Mouse (Mus musculus): ENCODE data around the gene Diras2. TPM values are rescaled to one million over a fixed set of nuclear protein-coding genes. Genes with fewer than 3 reads are reported as not detected.

Diras2 gene
- polyA plus RNA-seq, 1 experiment from 2014 or later: 0.22 TPM

DNA sequence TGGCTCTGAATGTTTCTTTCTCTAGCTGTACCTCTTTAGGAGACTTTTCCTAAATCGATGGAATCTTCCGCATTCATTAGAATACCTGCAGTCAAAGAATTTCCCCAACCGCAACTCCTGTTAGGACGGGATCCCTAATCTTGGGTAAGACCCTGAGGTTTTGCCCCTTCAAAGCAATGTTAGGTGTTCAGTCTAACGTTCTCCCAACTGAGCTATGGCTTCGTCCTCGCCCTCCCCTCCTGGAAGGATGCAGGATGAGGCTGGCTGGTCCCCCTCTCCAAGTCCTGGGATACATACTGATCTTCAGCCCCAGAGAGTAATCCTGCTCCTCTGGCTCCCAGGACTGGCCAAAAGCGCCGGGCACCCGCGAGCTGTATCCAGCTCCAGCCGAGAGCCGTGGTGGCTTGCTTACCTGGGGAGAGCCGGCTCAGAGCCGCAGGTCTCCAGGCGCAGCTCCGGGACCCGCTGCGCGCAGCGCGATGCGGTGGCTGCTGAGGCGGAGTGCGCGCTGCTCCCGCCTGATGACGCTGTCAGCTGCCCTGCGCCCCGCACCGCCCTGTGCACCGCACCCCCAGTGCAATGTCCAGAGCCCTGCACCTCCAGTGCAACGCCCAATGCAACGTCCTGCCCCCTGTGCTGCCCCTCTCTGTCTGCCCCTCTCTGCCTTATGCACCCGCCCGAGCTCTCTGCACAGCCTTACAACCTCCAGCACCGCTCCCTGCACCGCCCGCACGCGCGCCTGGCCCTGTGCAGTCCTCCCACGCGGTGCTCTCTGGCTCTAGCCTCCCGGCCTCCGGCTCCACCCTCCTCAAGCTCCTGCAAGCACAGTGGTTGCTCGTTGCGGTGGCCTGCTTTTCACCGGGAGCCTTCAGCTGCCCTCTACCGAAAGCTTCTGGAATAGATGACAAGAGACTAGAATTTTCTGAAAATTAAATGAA, 802 bp downstream of the Diras2 start:
- peak; percentile 87 for DNase-seq (ENCODE audit: low spot score)
- Histone ChIP-seq H3K4me2 (ENCODE audit: low read depth, low read length) (peak overlapping the region; percentile 95), H3K4me1 (ENCODE audit: control insufficient read depth, insufficient read depth, low read length) (no peaks in the 10 kb centered on the region; the same call in 1 of the 2 replicates), H3K27me3 (ENCODE audit: control insufficient read depth, insufficient read depth, low read length) (peaks cover 11% of the 10 kb centered on the region), H3K27ac (replicated peaks; ENCODE audit: low read depth, low read length) (no peak overlapping the region), H3K9ac (replicated peaks; ENCODE audit: low read length) (peak overlapping the region; percentile 53), H3K4me3 (ENCODE audit: low read depth, low read length) (peak overlapping the region; percentile 46), H3K9me3 (replicated peaks; ENCODE audit: control insufficient read depth, low read length) (no peaks in the 10 kb centered on the region), H3K36me3 (replicated peaks; ENCODE audit: control insufficient read depth, insufficient read depth, low read depth, low read length) (no peaks in the 10 kb centered on the region)
- ATAC-seq (replicated peaks; ENCODE audit: insufficient number of reproducible peaks, low FRiP score, low TSS enrichment, low read depth): peak; percentile 92
- 3% methylated on average over 50 of the region's 50 CpGs for WGBS

- Histone ChIP-seq H3K36me3 (replicated peaks; ENCODE audit: control insufficient read depth, insufficient read depth, low read depth, low read length) (no peaks in the 10 kb centered on the region), H3K27me3 (ENCODE audit: control insufficient read depth, insufficient read depth, low read length) (peaks cover 11% of the 10 kb centered on the region), H3K4me2 (ENCODE audit: low read depth, low read length) (no peak overlapping the region), H3K4me3 (ENCODE audit: low read depth, low read length) (no peak overlapping the region), H3K9ac (replicated peaks; ENCODE audit: low read length) (no peak overlapping the region), H3K27ac (replicated peaks; ENCODE audit: low read depth, low read length) (no peak overlapping the region), H3K9me3 (replicated peaks; ENCODE audit: control insufficient read depth, low read length) (no peaks in the 10 kb centered on the region), H3K4me1 (ENCODE audit: control insufficient read depth, insufficient read depth, low read length) (no peaks in the 10 kb centered on the region; the same call in 1 of the 2 replicates)
- DNase-seq (ENCODE audit: low spot score): no peak
- no peak for ATAC-seq (replicated peaks; ENCODE audit: insufficient number of reproducible peaks, low FRiP score, low TSS enrichment, low read depth)
- WGBS: 61% methylated on average over 13 of the region's 13 CpGs
Observed at GRCm38 (mm10) chr13:52529188-52529972, 1.7 kb downstream of the Diras2 start.

GRCm38 (mm10) chr13:52528786-52529185, 2.3 kb downstream of the Diras2 start:
- WGBS: 71% methylated on average over 9 of the region's 9 CpGs
- no peak overlapping the region for H3K4me3 ChIP-seq (ENCODE audit: low read depth, low read length)
- DNase-seq (ENCODE audit: low spot score) (no peak), ATAC-seq (replicated peaks; ENCODE audit: insufficient number of reproducible peaks, low FRiP score, low TSS enrichment, low read depth) (no peak)
- H3K4me2 ChIP-seq (ENCODE audit: low read depth, low read length): no peak overlapping the region
- H3K27me3 ChIP-seq (ENCODE audit: control insufficient read depth, insufficient read depth, low read length): peaks cover 11% of the 10 kb centered on the region
- no peaks in the 10 kb centered on the region for H3K9me3 ChIP-seq (replicated peaks; ENCODE audit: control insufficient read depth, low read length)
- H3K36me3 ChIP-seq (replicated peaks; ENCODE audit: control insufficient read depth, insufficient read depth, low read depth, low read length): no peaks in the 10 kb centered on the region
- H3K4me1 ChIP-seq (ENCODE audit: control insufficient read depth, insufficient read depth, low read length): no peaks in the 10 kb centered on the region; the same call in 1 of the 2 replicates
- H3K27ac ChIP-seq (replicated peaks; ENCODE audit: low read depth, low read length): no peak overlapping the region
- no peak overlapping the region for H3K9ac ChIP-seq (replicated peaks; ENCODE audit: low read length)

DNA sequence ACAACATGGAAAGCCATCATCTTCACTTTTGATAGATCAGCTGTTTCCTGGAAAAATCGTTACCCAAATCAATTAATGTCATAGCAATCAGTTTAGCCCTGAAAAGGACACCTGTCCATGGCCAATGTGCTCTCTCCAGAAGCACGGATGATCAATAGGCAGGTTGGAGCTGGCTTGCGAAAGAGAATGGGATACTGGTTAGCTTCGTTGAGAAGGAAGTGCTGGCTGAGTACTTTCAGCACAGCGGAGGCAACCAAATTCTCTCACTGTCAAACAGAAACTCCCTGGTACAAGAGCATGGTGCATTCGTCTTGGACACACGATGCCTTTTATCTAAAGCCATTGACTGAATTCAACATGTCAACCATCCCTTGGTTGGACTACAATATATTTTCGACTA, 2.8 kb downstream of the Diras2 start:
- 86% methylated on average over 8 of the region's 8 CpGs for WGBS
- Histone ChIP-seq H3K36me3 (replicated peaks; ENCODE audit: control insufficient read depth, insufficient read depth, low read depth, low read length) (no peaks in the 10 kb centered on the region), H3K4me2 (ENCODE audit: low read depth, low read length) (no peak overlapping the region), H3K9ac (replicated peaks; ENCODE audit: low read length) (no peak overlapping the region), H3K9me3 (replicated peaks; ENCODE audit: control insufficient read depth, low read length) (no peaks in the 10 kb centered on the region), H3K4me3 (ENCODE audit: low read depth, low read length) (no peak overlapping the region), H3K27ac (replicated peaks; ENCODE audit: low read depth, low read length) (no peak overlapping the region), H3K27me3 (ENCODE audit: control insufficient read depth, insufficient read depth, low read length) (peaks cover 11% of the 10 kb centered on the region), H3K4me1 (ENCODE audit: control insufficient read depth, insufficient read depth, low read length) (no peaks in the 10 kb centered on the region; the same call in 1 of the 2 replicates)
- DNase-seq (ENCODE audit: low spot score) (no peak), ATAC-seq (replicated peaks; ENCODE audit: insufficient number of reproducible peaks, low FRiP score, low TSS enrichment, low read depth) (no peak)

DNA sequence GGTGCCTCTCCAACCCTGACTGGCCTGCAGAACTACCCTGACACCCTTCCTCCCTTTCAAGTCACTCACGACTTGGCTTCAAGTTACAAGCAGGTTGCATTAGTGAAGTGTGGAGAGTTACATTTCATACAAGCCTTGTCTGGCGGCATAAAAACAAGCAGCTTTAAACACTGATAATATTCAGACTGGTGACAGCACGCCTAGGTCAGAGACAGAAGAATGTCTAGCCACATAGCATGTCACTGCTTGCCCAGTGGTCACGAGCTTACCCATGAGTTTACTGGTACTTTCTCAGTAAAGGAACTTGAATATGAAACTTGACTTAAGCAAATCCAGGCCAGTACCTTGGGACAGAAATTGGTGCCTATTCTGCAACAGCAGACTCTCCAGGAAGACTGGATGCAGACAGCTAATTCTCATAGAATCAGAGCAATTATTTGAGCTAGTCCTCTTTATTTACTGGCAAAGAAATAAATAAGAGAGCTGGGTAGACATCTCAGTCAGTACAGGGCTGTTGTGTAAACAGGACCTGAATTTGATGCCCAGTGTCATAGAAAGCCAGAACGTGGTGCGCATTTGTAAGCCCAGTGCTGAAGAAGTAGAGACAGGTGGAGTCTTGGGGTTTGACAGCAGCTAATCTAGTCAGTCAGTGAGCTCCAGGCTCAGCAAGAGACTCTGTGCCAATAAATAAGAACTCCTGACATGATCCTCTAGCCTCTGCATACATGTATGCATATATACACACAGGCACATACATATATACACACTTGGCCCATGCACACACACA, 4.6 kb downstream of the Diras2 start:
- Histone ChIP-seq H3K4me1 (ENCODE audit: control insufficient read depth, insufficient read depth, low read length) (no peaks in the 10 kb centered on the region; the same call in 1 of the 2 replicates), H3K4me2 (ENCODE audit: low read depth, low read length) (no peak overlapping the region), H3K27me3 (ENCODE audit: control insufficient read depth, insufficient read depth, low read length) (peaks cover 11% of the 10 kb centered on the region), H3K27ac (replicated peaks; ENCODE audit: low read depth, low read length) (no peak overlapping the region), H3K9me3 (replicated peaks; ENCODE audit: control insufficient read depth, low read length) (no peaks in the 10 kb centered on the region), H3K36me3 (replicated peaks; ENCODE audit: control insufficient read depth, insufficient read depth, low read depth, low read length) (no peaks in the 10 kb centered on the region), H3K4me3 (ENCODE audit: low read depth, low read length) (no peak overlapping the region), H3K9ac (replicated peaks; ENCODE audit: low read length) (no peak overlapping the region)
- 81% methylated on average over 6 of the region's 6 CpGs for WGBS
- ATAC-seq (replicated peaks; ENCODE audit: insufficient number of reproducible peaks, low FRiP score, low TSS enrichment, low read depth) (no peak), DNase-seq (ENCODE audit: low spot score) (peak; percentile 44)

DNA sequence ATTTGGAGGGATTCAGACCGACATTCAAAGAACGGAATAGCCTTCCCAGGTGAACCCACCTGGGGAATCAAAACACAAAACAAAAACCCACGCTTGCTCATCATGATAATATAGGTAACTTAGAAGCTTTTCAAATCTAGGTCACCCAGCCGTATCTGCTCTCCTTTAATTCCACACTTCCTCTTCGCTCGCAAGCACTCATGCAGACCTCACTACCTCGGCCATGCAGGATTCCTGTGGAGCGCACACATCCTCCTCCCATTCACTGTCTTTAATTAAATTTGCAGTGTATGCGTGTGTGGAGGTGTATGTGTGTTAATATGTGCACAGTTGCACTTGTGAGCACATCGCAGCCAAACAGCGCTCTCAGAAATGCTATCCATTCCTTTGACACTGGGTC, 6.8 kb downstream of the Diras2 start:
- 83% methylated on average over 11 of the region's 11 CpGs for WGBS
- no peak for ATAC-seq (replicated peaks; ENCODE audit: insufficient number of reproducible peaks, low FRiP score, low TSS enrichment, low read depth)
- H3K4me1 ChIP-seq (ENCODE audit: control insufficient read depth, insufficient read depth, low read length): no peaks in the 10 kb centered on the region
- no peaks in the 10 kb centered on the region for H3K9me3 ChIP-seq (replicated peaks; ENCODE audit: control insufficient read depth, low read length)
- no peak overlapping the region for H3K27ac ChIP-seq (replicated peaks; ENCODE audit: low read depth, low read length)
- no peak overlapping the region for H3K4me2 ChIP-seq (ENCODE audit: low read depth, low read length)
- H3K4me3 ChIP-seq (ENCODE audit: low read depth, low read length): no peak overlapping the region
- DNase-seq (ENCODE audit: low spot score): no peak
- no peaks in the 10 kb centered on the region for H3K27me3 ChIP-seq (ENCODE audit: control insufficient read depth, insufficient read depth, low read length)
- no peak overlapping the region for H3K9ac ChIP-seq (replicated peaks; ENCODE audit: low read length)
- H3K36me3 ChIP-seq (replicated peaks; ENCODE audit: control insufficient read depth, insufficient read depth, low read depth, low read length): no peaks in the 10 kb centered on the region

GRCm38 (mm10) chr13:52521176-52521575, 9.9 kb downstream of the Diras2 start:
- Histone ChIP-seq H3K4me1 (ENCODE audit: control insufficient read depth, insufficient read depth, low read length) (no peaks in the 10 kb centered on the region), H3K27ac (replicated peaks; ENCODE audit: low read depth, low read length) (no peak overlapping the region), H3K9ac (replicated peaks; ENCODE audit: low read length) (no peak overlapping the region), H3K27me3 (ENCODE audit: control insufficient read depth, insufficient read depth, low read length) (no peaks in the 10 kb centered on the region), H3K36me3 (replicated peaks; ENCODE audit: control insufficient read depth, insufficient read depth, low read depth, low read length) (no peaks in the 10 kb centered on the region), H3K9me3 (replicated peaks; ENCODE audit: control insufficient read depth, low read length) (no peaks in the 10 kb centered on the region), H3K4me3 (ENCODE audit: low read depth, low read length) (no peak overlapping the region), H3K4me2 (ENCODE audit: low read depth, low read length) (no peak overlapping the region)
- 52% methylated on average over 6 of the region's 6 CpGs for WGBS
- DNase-seq (ENCODE audit: low spot score): no peak
- ATAC-seq (replicated peaks; ENCODE audit: insufficient number of reproducible peaks, low FRiP score, low TSS enrichment, low read depth): no peak

All from embryonic facial prominence, embryonic 11.5 days (tissue).